Mouse (Mus musculus) spleen, adult 2 months (tissue): ENCODE results near the gene S100a8. TPM values are rescaled to one million over a fixed set of nuclear protein-coding genes. Genes with fewer than 3 reads are reported as not detected.
A peak's percentile ranks its signal among the peaks of the same experiment; 100 is the strongest.

Source experiments
- DNase-seq, 2 experiments: peaks; one replicate each; pipeline versions ENCODE4 v3.0.0 to v3.0.0-alpha.2; 2012 to 2021; ENCODE audit warnings: low spot score in 2 of 2, low read depth in 1 of 2
- H3K27ac ChIP-seq: fragments of 200-500 bp; 2 replicates; pipeline ENCODE4 v1.5.1; 2012; ENCODE audit warnings: low read length, inconsistent platforms; ENCODE audit not compliant: insufficient read depth
- H3K27me3 ChIP-seq: fragments of 200-500 bp; 2 replicates; pipeline ENCODE4 v1.6.1; 2012; ENCODE audit warnings: mild to moderate bottlenecking, moderate library complexity, low read length, inconsistent platforms; ENCODE audit not compliant: control insufficient read depth, insufficient read depth
- H3K36me3 ChIP-seq: fragments of 200-500 bp; 2 replicates; pipeline ENCODE4 v1.6.1; 2012; ENCODE audit warnings: mild to moderate bottlenecking, low read length, inconsistent platforms; ENCODE audit not compliant: control insufficient read depth, insufficient read depth
- H3K4me1 ChIP-seq: fragments of 200-500 bp; 2 replicates; pipeline ENCODE4 v1.6.1; 2011; ENCODE audit warnings: inconsistent platforms; ENCODE audit not compliant: control insufficient read depth, insufficient read depth, insufficient read length
- H3K4me3 ChIP-seq: fragments of 200-500 bp; 2 replicates; pipeline ENCODE4 v1.5.1; 2011; ENCODE audit warnings: mild to moderate bottlenecking, inconsistent platforms; ENCODE audit not compliant: insufficient read depth, insufficient read length; ENCODE audit errors: extremely low read depth
- CTCF ChIP-seq: fragments of 200-500 bp; IDR thresholded peaks from 2 replicates; pipeline ENCODE4 v1.5.1; 2011; ENCODE audit warnings: mild to moderate bottlenecking, inconsistent platforms; ENCODE audit not compliant: insufficient read depth, insufficient read length, insufficient replicate concordance; ENCODE audit errors: extremely low read depth
- POLR2A ChIP-seq: fragments of 200-500 bp; IDR thresholded peaks from 2 replicates; pipeline ENCODE4 v1.6.1; 2011; ENCODE audit warnings: low read depth, low read length, inconsistent platforms
- WGBS: fragments of 180-500 bp; shearing (Covaris S2); methylation state at CpG from one replicate; pipeline ENCODE4 v1.1.7; 2018; 5-methylcytosine and 5-hydroxymethylcytosine counted together
- polyA plus RNA-seq: library from polyadenylated mRNA; depleted of rRNA; stranded (reverse); fragments of >200 nt; gene quantifications from 2 replicates; pipeline ENCODE4 v1.2.3, GENCODE M21; 2012

Gene S100a8
- polyA plus RNA-seq, 1 experiment: 32.1 TPM

- Histone ChIP-seq H3K4me3 (no peak overlapping the region), H3K27me3 (no peaks in the 10 kb centered on the region), H3K27ac (no peak overlapping the region), H3K36me3 (no peaks in the 10 kb centered on the region), H3K4me1 (no peaks in the 10 kb centered on the region)
- no peak for DNase-seq
- TF ChIP-seq POLR2A: no peak
- TF ChIP-seq CTCF: no peak
These were observed 19.8 kb upstream of the S100a8 start for GRCm38 (mm10) chr3:90648981-90649380.

- H3K27me3 ChIP-seq: no peaks in the 10 kb centered on the region
- no peak for DNase-seq
- H3K4me1 ChIP-seq: no peaks in the 10 kb centered on the region
- TF ChIP-seq POLR2A (no peak), CTCF (no peak)
- H3K4me3 ChIP-seq: no peak overlapping the region
- WGBS: 90% methylated on average over 2 of the region's 2 CpGs
- no peak overlapping the region for H3K27ac ChIP-seq
- no peaks in the 10 kb centered on the region for H3K36me3 ChIP-seq
These were observed 18.9 kb upstream of the S100a8 start for GRCm38 (mm10) chr3:90649832-90650231.

GRCm38 (mm10) chr3:90652878-90653508 is 15.8 kb upstream of the S100a8 start:
- 35% methylated on average over 5 of the region's 5 CpGs for WGBS
- TF ChIP-seq POLR2A (no peak), CTCF (peak; percentile 68; the same call in 1 of the 2 replicates)
- Histone ChIP-seq H3K4me1 (no peaks in the 10 kb centered on the region), H3K27me3 (no peaks in the 10 kb centered on the region), H3K27ac (no peak overlapping the region), H3K36me3 (no peaks in the 10 kb centered on the region), H3K4me3 (no peak overlapping the region)
- DNase-seq: peak; percentile 14 to 59

- TF ChIP-seq CTCF: no peak
- no peak for TF ChIP-seq POLR2A
These were observed 15.1 kb upstream of the S100a8 start, which contains the start of gene S100a7a for GRCm38 (mm10) chr3:90653717-90654116. Gene S100a7a, plus strand, starts transcription at chr3:90654017.

GRCm38 (mm10) chr3:90657405-90657804 is 11.4 kb upstream of the S100a8 start:
- DNase-seq: no peak
- TF ChIP-seq CTCF (no peak), POLR2A (no peak)
- no peaks in the 10 kb centered on the region for H3K36me3 ChIP-seq
- no peak overlapping the region for H3K27ac ChIP-seq
- WGBS: 64% methylated on average over 4 of the region's 4 CpGs
- no peaks in the 10 kb centered on the region for H3K4me1 ChIP-seq
- H3K4me3 ChIP-seq: no peak overlapping the region
- H3K27me3 ChIP-seq: no peaks in the 10 kb centered on the region

More at GRCm38 (mm10) chr3:90653717-90654116, 15.1 kb upstream of the S100a8 start, which contains the start of gene S100a7a:
- H3K36me3 ChIP-seq: no peaks in the 10 kb centered on the region
- no peaks in the 10 kb centered on the region for H3K4me1 ChIP-seq
- no peak within 1 kb of the TSS for H3K27ac ChIP-seq
- no peaks in the 10 kb centered on the region for H3K27me3 ChIP-seq
- H3K4me3 ChIP-seq: no peak within 1 kb of the TSS
- no peak for DNase-seq

GRCm38 (mm10) chr3:90659364-90660044 is 9.3 kb upstream of the S100a8 start:
- Histone ChIP-seq H3K4me1 (no peaks in the 10 kb centered on the region), H3K4me3 (no peak overlapping the region), H3K36me3 (no peaks in the 10 kb centered on the region), H3K27me3 (no peaks in the 10 kb centered on the region), H3K27ac (no peak overlapping the region)
- TF ChIP-seq CTCF (no peak), POLR2A (no peak)
- DNase-seq: no peak

- Histone ChIP-seq H3K4me1 (no peaks in the 10 kb centered on the region), H3K27me3 (no peaks in the 10 kb centered on the region), H3K4me3 (no peak overlapping the region), H3K36me3 (no peaks in the 10 kb centered on the region), H3K27ac (no peak overlapping the region)
- TF ChIP-seq CTCF (no peak), POLR2A (no peak)
- WGBS: 83% methylated on average over 2 of the region's 2 CpGs
- DNase-seq: no peak
These were observed 4.6 kb upstream of the S100a8 start for GRCm38 (mm10) chr3:90664219-90664618.
